Mouse (Mus musculus) retina, embryonic 14.5 days (tissue): ENCODE measurements around the gene Cyp1a2.
A peak's percentile ranks its signal among the peaks of the same experiment; 100 is the strongest.

Experiments used
- DNase-seq: peaks from one replicate; pipeline ENCODE4 v3.0.0-alpha.2; 2015; ENCODE audit warnings: low spot score

The Cyp1a2 gene

DNA sequence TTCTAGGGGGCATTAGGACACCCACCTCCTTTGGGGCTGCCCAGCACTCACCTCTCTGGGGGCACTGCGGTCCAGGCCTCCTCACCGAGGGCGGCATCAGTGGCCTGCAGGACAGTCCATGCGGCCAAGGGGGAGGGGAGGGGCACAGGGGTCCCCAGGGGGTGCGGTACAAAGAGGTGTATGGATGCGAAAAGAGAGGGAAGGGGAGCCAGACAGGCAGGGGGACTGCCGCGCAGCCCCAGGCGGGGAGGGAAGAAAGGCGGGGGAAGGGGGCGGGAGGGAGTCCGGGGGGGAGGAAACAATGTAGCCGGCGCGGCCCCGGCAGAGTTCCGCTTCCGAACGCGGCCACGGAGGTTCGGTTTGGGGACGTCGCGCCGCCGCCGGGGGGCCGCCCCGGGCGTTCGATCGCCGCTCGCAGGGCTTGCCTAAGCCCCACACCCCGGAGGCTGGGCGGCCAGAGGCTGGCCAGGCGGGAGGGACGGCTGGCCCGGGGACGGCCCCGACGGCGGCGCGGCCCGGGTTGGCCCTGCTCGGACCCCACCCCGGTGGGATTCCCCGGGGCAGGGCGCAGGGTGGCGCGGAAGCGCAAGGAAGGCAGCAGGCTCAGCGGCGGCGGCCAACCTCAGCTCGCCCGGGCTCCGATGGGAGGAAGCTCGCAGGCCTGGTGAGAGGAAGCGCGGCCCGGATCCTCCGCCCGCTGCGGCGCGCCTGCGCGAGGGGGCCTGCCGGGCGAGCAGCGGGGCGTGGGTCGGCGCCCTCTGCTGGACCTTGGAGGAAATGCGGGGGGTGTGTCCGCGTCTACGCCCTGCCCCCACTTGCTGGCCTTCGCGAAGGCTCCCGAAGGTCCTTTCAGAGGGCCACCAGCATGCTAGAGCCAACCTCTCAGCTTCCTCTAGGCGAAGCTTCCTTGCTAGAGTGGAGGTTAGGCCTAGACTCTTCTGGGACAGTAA, 38.3 kb downstream of the Cyp1a2 start:
- peak; percentile 96 for DNase-seq

DNA sequence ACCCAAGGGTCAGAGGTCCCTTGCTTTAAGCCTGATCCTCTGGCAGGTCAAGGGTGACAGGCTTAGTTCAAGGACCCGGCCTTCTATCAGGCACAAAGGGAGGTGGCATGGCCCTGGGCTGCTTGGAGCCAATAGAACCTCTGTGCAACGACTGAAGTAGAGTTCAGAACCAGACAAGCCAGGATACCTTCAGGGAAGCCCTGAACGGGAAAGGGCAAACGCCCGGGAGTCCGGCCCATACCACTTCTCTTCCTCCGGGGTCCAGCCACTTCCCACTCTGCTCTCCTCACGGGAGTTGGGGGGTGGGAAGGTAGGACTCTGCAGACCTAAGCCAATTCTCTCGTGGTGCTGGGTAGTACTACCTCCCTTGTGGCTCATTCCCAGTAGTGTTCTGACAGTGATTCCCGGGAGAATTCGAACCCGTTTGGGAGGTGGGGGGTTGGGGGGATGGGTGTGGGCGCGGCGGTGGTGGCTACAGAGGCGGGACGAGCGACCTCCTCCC, 39.0 kb downstream of the Cyp1a2 start:
- no peak for DNase-seq

DNA sequence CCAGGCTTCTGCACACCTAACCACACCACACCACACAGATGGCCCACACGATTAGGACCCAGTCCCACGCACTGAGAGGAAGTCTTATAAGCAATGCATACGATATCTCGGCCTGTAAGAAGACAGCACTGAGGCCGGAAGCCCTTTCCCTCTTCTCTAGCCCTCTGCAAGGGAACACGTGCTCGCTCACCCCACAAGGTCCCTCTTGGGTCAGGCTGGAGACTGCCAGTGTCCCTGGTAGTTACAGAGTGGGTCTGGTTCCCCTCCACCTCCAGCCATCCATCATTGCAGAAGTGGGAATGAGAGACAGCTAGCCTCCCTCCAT, 39.7 kb downstream of the Cyp1a2 start:
- DNase-seq, result no peak

DNA sequence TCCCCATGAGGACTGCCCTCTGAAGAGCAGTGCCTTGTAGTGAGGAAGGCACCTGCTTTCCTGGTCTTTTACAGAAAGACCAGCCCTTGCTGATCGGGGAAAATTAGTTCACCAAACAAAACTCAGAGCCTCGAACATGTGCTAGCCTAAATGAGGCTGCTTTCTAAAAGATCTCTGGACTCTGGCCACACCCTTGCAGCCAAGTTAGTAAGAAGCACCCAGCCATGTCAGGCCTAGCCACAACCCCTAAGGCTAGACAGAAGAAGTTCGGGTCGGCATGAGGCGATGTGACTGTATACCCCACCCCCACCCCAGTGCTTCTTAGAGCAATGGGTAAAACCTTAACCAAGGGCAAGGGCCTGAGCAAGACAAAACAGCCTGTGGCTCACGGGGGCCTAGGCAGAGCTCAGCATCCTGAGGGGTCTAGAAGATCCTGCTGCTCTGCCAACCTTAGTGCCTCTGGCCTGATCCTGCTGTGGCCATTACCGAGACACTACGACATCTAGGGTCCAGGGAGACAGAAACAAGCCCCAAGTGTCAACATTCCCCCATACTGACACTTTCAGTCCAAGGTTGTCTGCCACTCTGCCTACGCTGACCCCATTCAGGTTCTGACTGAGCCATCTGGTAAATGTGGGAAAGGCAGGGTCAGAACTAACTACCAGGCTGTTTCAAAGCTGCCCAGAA, 40.2 kb downstream of the Cyp1a2 start:
- DNase-seq, result no peak

DNA sequence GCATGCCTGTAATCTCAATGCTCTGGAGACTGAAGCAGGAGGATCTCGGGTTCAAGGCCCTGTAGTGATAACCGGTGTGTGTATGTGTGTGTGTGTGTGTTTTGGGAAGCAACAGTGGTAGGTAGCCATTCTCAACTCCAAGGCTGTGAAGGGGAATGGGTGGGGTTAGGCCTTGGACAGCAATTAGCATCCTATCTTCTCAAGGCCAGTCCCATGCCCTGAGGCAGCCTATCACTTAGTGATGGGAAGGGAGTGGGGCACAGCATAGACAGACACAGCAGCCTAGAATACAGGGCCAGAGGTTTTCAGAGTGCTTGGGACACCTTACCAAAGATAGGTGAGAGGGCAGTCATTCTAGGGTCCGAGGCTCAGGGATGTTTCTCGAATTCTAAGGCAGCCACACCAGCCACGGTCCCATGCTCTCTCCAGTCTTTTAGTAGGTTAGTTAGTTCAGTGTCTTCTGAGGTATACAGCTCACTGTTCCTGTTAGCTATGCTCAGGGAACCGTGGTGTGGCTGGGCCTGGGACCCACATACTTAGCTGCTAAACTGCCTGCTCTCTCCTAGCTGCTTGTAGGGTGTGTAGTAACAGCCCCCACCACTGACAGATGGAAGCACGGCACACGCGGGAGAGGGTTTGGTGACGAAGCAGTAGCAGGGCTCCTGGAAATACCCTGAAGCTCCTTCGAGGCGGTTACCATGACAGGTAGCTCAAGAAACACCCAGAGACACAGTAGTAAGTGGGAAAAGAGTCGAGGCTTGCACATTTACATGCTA, 41.5 kb downstream of the Cyp1a2 start:
- no peak for DNase-seq

DNA sequence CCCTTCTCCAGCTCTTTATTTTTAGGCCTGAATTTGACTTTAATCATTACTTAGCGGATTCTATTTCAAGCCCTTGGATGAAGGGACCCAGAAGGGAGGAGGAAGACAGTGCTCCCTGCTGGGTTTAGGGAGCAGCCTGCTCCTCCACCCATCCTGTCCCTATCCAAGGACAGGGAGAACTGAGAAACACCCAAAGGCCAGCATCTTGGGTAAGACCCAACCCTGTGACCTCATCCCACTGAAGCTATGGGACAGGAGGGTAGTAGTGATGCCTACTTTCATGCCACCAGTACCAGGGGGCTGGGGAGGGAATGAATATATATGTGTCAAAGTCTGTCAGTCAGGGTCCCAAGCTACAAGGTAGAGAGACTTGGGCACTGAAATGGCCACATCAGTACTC, 42.5 kb downstream of the Cyp1a2 start:
- no peak for DNase-seq

DNA sequence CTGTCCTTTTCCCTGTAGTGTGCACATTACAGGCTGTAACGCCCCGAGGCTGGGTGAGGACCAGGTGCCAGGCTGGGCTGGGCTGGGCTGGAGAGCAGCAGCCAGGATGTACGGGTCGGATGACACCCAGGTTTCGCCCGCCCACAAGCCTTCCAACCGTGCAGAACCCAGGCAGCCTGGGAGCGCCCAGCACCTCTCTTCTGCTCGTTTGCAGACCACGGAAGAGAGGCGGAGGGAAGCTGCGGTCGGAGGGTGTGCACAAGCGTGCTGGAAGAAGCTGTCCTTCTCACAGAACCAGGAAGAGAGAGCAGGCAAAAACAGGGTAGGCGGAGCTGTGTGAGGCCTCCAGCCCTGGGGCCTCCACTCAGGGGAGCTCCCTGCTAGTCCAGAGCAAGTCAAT, 43.1 kb downstream of the Cyp1a2 start:
- no peak for DNase-seq

DNA sequence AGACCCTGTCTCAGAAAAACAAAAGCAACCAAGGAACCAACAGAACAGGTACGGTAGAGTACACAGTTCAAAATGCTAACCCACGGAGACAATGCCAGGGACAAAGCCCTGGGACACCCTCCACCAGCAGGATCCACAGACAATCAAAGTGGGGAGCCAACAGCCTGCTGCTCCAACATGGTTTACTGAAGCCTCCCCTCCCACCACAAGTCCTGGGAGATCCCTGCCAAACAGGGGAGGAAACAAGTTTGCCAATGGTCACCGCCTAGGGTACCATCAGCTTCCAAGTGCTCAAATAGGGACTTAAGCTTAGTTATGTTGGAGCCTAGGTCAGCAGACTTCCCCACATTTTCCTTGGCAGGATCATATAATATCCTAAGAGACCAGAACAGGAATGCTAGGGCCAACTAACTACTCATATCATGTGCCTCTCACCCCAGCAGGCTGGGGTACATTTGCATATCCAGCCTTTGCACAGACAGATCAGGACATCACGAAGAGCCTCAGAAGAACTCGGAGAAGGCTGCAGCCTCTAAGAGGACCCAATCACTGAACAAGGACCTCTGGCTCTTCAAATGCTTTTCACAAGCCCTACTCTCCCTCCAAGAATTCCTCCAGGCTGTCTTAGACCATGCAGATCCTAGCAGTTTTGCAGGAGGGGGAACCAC, 43.7 kb downstream of the Cyp1a2 start:
- DNase-seq, result no peak

DNA sequence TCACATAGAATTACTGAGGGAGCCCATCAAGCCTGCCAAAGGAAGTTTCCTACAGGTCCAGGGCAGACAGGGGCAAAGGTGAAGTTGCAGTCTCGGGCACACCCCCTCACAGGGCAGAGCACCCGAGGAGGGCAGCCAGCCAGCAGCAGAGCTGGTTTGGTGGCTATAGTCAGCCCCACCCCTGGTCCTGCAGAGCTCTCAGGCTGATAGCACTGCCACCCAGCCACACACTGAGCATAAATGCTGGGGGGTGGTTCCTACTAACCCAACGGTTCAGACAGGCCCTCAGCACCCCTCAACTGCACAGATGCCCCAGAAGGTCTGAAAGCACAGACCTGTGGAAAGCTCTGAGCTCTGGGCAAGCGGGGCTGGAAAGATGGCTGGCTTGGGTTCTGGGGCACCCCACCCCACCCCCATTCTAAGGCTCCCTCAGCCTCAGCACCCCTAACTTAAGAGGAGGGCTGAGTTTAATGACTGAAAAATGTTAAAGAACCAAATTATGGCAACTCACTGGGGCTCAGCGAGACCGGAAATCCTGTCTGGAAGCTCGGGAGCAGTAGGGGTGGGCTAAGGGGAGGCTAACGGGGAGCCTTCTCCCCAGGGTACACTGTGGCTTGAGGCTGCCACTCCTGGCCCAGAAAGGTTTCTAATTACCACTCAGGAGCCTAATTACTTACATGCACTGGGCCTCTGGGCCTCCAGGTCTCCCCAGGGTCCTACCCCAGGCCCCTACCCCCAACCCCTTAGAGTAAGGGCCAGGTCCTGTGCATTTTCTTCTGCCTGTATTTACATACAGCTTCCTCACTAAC, 44.6 kb downstream of the Cyp1a2 start:
- no peak for DNase-seq

DNA sequence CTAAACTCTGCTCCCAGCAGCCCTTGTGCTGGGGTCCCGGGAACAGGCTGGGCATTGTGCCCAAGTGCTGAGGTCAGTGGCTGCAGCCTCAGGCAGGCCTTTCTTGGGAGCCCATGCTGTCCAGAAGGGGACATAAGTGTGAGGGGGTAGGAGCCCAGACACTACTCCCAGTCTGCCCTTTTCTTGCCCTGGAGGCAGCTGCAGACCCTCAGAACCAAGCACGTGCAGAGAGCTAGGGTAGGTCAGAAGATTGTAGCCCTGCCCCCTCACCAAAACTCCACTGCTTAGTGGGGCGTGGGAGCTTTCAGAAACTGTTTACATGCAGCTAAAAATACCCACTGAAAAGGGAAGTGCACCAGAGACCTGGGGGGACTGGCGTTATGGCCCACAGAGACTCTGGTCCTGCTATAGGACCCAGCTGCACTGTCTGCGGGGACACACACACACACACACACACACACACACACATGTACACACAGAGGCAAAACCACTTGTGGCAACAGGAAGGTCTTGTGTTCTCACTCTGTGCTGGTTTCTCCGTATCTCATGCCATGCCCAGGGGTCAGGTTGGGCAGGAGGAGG, 45.7 kb downstream of the Cyp1a2 start:
- no peak for DNase-seq

DNA sequence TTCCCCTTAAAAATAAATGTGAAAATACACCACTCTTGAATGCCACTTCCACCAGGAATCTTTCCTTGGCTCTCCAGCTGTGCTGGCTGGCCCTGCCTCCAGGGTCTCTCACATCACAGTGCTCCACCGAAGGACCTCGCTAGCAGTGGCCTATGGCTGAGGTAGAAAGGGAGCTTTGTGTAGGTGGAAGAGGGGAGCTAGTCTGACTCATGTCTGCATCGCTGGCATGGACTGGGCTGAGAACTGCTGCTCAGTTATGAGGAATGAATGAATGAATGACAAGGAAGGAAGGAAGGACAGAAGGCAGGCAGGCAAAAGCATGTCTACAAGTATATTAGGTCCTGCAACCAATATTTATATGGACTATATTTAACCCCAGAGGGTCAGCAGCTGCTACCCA, 46.2 kb downstream of the Cyp1a2 start:
- DNase-seq, result no peak

DNA sequence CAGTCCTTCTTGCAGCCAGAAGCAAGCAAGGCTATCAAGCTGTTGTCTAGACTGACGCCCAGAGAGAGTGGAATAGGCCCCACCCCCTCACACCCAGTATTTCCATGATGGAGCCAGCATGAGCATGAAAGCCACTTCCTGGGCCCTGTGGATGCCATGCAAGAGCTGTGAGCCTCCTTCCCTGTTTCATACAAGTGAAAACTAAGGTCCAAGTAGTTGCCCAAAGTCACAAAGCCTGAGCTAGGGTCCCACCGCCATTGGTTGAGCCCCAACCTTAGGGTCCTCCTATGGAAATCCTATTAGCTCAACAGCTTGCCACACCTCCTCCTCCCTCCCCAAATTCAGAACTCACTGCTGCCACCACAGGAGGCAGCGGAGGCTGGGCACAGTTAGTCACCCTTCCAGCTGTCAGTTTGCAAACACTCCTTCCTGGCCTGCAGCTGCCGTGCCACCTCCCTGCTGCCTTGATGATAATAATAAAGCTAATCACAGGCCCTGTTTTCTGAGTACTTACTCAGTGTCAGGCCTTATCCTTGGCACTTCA, 50.0 kb downstream of the Cyp1a2 start:
- no peak for DNase-seq

DNA sequence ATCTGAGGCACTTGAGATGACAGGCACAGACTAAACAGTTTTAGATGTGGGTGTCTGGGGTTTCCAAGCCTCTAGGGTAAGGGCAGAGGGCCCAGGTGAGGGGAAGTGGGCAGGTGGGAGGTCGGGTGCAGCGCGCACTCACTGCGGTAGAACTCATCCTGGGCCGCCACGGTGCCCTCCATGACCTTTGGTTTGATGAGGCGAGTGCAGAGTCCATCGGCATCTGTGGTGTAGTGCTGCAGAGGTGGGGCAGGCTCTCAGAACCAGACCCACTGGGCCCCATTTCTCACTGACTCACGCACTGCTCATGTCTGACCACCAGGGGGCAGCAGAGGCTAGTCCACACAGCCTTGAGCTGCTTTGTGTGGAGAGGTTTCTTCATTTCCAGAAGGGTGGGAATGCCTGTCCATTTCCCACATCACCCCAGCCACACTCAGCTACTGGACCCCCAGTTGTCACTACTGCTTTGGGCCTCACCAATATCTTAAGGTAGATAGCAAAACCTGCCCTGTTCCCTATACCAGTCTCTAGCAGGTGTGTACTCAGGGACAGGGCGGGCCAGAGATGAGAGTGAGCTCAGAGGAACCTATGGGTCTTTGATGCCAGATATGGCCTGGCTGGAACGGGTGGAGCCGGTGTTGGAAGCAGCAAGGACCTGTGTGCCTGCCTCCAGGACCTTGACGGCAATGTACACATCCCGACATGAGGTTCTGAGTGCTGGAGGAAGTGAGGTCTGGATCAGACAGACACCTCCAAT, 54.2 kb downstream of the Cyp1a2 start:
- DNase-seq, result peak; percentile 85

DNA sequence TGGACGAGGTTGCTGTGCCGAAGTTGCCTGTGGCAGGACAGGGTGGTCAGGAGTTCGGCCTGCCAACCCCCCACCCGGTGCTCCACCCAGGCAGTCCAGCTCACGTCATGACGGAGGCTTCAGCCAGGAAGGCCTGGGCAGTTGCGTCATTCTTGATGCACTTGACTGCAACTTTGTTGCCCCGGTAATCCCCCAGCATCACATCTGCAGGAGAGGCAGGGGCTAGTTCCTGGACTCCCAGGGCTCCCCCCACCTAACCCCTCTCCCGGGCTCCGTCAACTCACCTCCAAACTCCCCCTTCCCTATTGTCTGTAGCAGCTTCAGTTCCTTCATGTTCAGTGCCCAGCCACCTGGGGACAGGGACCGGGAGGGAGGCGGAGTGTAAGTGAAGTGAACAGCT, 54.8 kb downstream of the Cyp1a2 start:
- DNase-seq, result no peak

DNA sequence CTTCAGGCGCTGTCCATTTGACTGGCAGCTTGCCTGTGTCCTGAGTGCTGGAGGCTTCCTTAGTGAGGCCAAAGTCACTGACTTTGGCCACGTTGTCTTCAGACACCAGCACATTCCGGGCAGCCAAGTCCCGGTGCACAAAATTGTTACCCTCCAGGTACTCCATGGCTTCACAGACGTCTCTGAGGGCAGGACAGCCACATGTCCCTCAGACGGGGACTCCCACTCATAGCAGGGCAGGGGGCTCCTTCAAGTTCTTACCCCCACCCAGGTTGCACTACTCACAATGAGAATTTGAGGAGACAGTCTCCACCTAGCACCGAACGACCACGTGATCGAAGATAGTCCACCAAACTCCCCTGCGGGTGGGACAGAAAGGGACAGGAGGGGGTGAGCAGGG, 55.6 kb downstream of the Cyp1a2 start:
- DNase-seq, result no peak

DNA sequence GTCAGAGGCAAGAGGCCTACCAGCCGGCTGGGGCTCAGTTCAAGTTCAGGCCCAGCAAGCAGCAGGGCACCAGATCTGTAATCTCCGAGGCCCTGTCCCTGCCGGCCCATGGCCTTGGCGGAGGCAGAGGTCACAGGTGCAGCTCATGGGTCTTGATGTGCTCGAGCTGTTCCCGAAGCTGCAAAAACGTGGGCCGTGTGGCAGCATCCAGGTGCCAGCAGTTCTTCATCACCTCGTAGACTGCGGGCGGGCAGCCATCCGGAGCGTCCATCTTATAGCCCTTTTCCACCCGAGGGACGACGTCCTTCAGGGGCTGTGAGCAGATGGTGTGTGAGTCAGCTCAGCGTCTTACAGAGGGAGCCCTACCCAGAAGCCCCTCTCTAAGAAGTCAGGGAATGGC, 56.3 kb downstream of the Cyp1a2 start:
- no peak for DNase-seq
